ENCODE assay signal across 11 mouse cellular contexts in the genomic region with DNA sequence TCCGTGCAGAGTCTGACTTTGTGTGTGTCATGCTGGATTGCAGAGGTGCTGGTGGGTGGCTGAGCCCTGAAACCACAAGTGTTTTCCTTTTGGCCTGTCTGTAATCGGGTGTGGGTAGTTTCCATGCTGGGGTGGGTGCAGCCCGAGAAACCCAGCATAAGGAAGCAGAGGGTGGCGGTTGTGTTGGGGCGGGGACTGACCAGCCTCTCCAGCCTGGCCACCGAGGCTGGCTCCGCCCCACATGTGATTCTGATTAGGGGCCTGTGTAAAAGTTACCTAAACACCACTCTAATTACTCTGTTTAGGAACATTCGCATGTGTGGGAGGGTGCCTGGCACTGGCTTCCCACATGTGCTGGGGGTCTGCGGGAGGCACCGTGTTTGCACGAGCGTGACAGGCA. TPM values are rescaled to one million over a fixed set of nuclear protein-coding genes. Genes with fewer than 3 reads are reported as not detected.
A peak's percentile ranks its signal among the peaks of the same experiment; 100 is the strongest.
DNase-seq lines count a peak whose midpoint lies in the region; ATAC-seq and TF ChIP-seq lines count a peak whose summit lies in the region.
"Had no signal": no experiment of that assay in that cellular context is flagged by ENCODE, and none has a peak within 500 bp of the region (broad histone marks: within the 10 kb centered on the region; RNA-seq: fewer than 3 reads in every experiment).

No protein-coding gene starts in this region.

- WGBS in heart, embryonic 13.5 days = 47% methylated on average over 12 of the region's 12 CpGs
- 55% methylated on average over 12 of the region's 12 CpGs for WGBS in heart, adult 2 months
- 42% methylated on average over 12 of the region's 12 CpGs for WGBS in liver, postnatal 0 days (ENCODE audit: insufficient replicate concordance)
- WGBS in forebrain, embryonic 13.5 days = 68% methylated on average over 12 of the region's 12 CpGs

- H3K27me3 ChIP-seq in heart, embryonic 13.5 days (replicated peaks) = peaks cover 35% of the 10 kb centered on the region
- no peaks in the 10 kb centered on the region; the same call in 1 of the 2 replicates for H3K27me3 ChIP-seq in heart, adult 2 months (ENCODE audit: control insufficient read depth, insufficient read depth, low read length)
- no peaks in the 10 kb centered on the region for H3K27me3 ChIP-seq in liver, postnatal 0 days (ENCODE audit: insufficient read depth, low read length)
- H3K27me3 ChIP-seq in forebrain, embryonic 13.5 days = no peaks in the 10 kb centered on the region

- no peak for TF ChIP-seq POLR2A in heart, adult 2 months (IDR thresholded peaks at IDR 0.05; ENCODE audit: insufficient read depth, low read depth, low read length)

- no peak overlapping the region for H3K4me3 ChIP-seq in heart, embryonic 13.5 days
- no peak overlapping the region for H3K4me3 ChIP-seq in heart, adult 2 months
- H3K4me3 ChIP-seq in liver, postnatal 0 days (ENCODE audit: low read depth, low read length) = no peak overlapping the region
- no peak overlapping the region for H3K4me3 ChIP-seq in forebrain, embryonic 13.5 days

- no peak for TF ChIP-seq EP300 in heart, adult 2 months (IDR thresholded peaks at IDR 0.05; ENCODE audit: insufficient read depth, low read depth, low read length)
- TF ChIP-seq EP300 in liver, postnatal 0 days (IDR thresholded peaks at IDR 0.05; ENCODE audit: low read depth) = no peak

- no peaks in the 10 kb centered on the region for H3K79me2 ChIP-seq in heart, adult 2 months (replicated peaks; ENCODE audit: control insufficient read depth, insufficient read depth, low read length)

- H3K4me2 ChIP-seq in heart, embryonic 13.5 days = peak overlapping the region; percentile 16; the same call in 1 of the 2 replicates
- peak overlapping the region; percentile 35; the same call in 1 of the 2 replicates for H3K4me2 ChIP-seq in liver, postnatal 0 days (ENCODE audit: low read depth, low read length)
- no peak overlapping the region for H3K4me2 ChIP-seq in forebrain, embryonic 13.5 days

- intact Hi-C loops in heart, adult 2 months (cut with DNase I) = no loop called here

- no peak for DNase-seq in heart, adult 2 months
- DNase-seq in ZHBTc4 (ENCODE audit: low read depth, low spot score) = peak; percentile 25
- DNase-seq in liver, postnatal 0 days = peak; percentile 31
- DNase-seq in cerebellum, postnatal 10 days = no peak
- no peak for DNase-seq in right cerebral cortex, adult 18-20 months
- DNase-seq: adrenal gland, postnatal 10 days; right cerebral cortex, postnatal 25 days had no signal

- no peak for TF ChIP-seq CTCF in heart, adult 2 months (IDR thresholded peaks at IDR 0.05)
- TF ChIP-seq CTCF in liver, postnatal 0 days (IDR thresholded peaks at IDR 0.05; ENCODE audit: low read depth) = no peak

- H3K36me3 ChIP-seq in heart, embryonic 13.5 days = no peaks in the 10 kb centered on the region
- H3K36me3 ChIP-seq in heart, adult 2 months (ENCODE audit: control insufficient read depth, insufficient read depth, low read length) = no peaks in the 10 kb centered on the region
- H3K36me3 ChIP-seq in liver, postnatal 0 days (replicated peaks; ENCODE audit: insufficient read depth, low read length) = no peaks in the 10 kb centered on the region
- H3K36me3 ChIP-seq in forebrain, embryonic 13.5 days (ENCODE audit: poor library complexity, severe bottlenecking) = no peaks in the 10 kb centered on the region

- no peak for ATAC-seq in heart, embryonic 13.5 days (ENCODE audit: extremely low read depth, insufficient number of reproducible peaks, low FRiP score, low TSS enrichment)
- ATAC-seq in erythroid progenitor cell, adult 5-6 weeks (replicated peaks; ENCODE audit: low FRiP score, poor library complexity, severe bottlenecking) = peak; percentile 57; the same call in 1 of the 2 replicates
- ATAC-seq in liver, postnatal 0 days = no peak
- no peak for ATAC-seq in forebrain, embryonic 13.5 days
- ATAC-seq: CD4-positive, CD25-positive, alpha-beta regulatory T cell, adult 4 months had no signal

- peaks cover 5% of the 10 kb centered on the region; the same call in 1 of the 2 replicates for H3K4me1 ChIP-seq in heart, embryonic 13.5 days
- no peaks in the 10 kb centered on the region for H3K4me1 ChIP-seq in heart, adult 2 months (ENCODE audit: control insufficient read depth, insufficient read depth, low read length)
- peaks cover 6% of the 10 kb centered on the region for H3K4me1 ChIP-seq in liver, postnatal 0 days (ENCODE audit: insufficient read depth)
- H3K4me1 ChIP-seq in forebrain, embryonic 13.5 days = no peaks in the 10 kb centered on the region

- no peak overlapping the region for H3K27ac ChIP-seq in heart, embryonic 13.5 days (replicated peaks)
- H3K27ac ChIP-seq in heart, adult 2 months = no peak overlapping the region
- H3K27ac ChIP-seq in liver, postnatal 0 days (ENCODE audit: low read depth) = no peak overlapping the region
- no peak overlapping the region for H3K27ac ChIP-seq in forebrain, embryonic 13.5 days

- H3K9ac ChIP-seq in heart, embryonic 13.5 days = no peak overlapping the region
- H3K9ac ChIP-seq in heart, adult 2 months (ENCODE audit: low read depth, low read length) = no peak overlapping the region
- peak overlapping the region; percentile 23; the same call in 1 of the 2 replicates for H3K9ac ChIP-seq in liver, postnatal 0 days (replicated peaks)
- no peak overlapping the region for H3K9ac ChIP-seq in forebrain, embryonic 13.5 days

- H3K9me3 ChIP-seq in heart, embryonic 13.5 days = no peaks in the 10 kb centered on the region
- H3K9me3 ChIP-seq in liver, postnatal 0 days (ENCODE audit: low read length) = no peaks in the 10 kb centered on the region
- no peaks in the 10 kb centered on the region for H3K9me3 ChIP-seq in forebrain, embryonic 13.5 days (replicated peaks)

RNA-seq across cellular contexts. Expression of a gene that starts 23.2 kb away (rescaled TPM):
- 0.12 and 0.64 TPM in 2 replicates for polyA plus RNA-seq in heart, embryonic 13.5 days (2015; fragmentation: Nextera tagmentation; extraction: Ambion mirVana)
- under 1 TPM; 0.30 to 0.52 TPM for total RNA-seq in heart, adult 2 months (2021)
- 0.18 and 0.29 TPM in 2 replicates for polyA plus RNA-seq in heart, adult 2 months (2012; rRNA removed)
- total RNA-seq in erythroid progenitor cell, adult 5-6 weeks (2015; ENCODE audit: low replicate concordance) = not detected in 2 replicates
- total RNA-seq in erythroid progenitor cell, adult 5-6 weeks (2017; ENCODE audit: low replicate concordance) = 0.13 TPM in 1 of 2 replicates, not detected in the other
- 0.17 and 0.18 TPM in 2 replicates for polyA plus RNA-seq in liver, postnatal 0 days (2015; fragmentation: Nextera tagmentation; extraction: Ambion mirVana)
- 0.75 and 0.84 TPM in 2 replicates for polyA plus RNA-seq in forebrain, embryonic 13.5 days (2015; fragmentation: Nextera tagmentation; extraction: Ambion mirVana)
- polyA plus RNA-seq: CD4-positive, CD25-positive, alpha-beta regulatory T cell, adult 4 months had no signal

Comparison
In these comparisons a context has a peak if more than half of its experiments do, and no peak if none do; other contexts are left out.
1. DNase-seq: peak in ZHBTc4 (single experiment) and liver, postnatal 0 days (single experiment); none in heart, adult 2 months (0 of 2), cerebellum, postnatal 10 days (0 of 2) and right cerebral cortex, adult 18-20 months (single experiment).